ENCODE assay signal across 40 mouse cellular contexts in the genomic region with DNA sequence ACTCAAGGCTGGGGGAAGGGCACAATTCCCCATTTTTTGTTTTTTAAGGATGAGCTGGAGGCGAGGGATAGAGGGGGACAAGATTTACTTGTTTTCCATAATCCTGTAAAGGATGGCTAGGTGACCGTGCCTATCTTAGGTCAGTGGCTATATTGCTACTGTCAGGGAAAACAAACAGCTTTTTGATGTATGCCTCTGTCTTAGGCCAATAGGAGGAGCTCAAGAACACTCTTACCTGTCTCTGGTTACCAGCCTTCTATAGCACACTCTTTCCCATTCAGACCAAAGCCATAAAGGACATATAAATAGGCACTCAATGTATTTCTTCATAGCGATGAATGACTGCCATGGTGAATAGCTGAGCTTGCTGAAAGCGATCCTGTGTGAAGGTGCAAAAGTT. TPM values are rescaled to one million over a fixed set of nuclear protein-coding genes. Genes with fewer than 3 reads are reported as not detected.
DNase-seq lines count a peak whose midpoint lies in the region; TF ChIP-seq lines count a peak whose summit lies in the region.
"Had no signal": no experiment of that assay in that cellular context is flagged by ENCODE, and none has a peak within 500 bp of the region (broad histone marks: within the 10 kb centered on the region; RNA-seq: fewer than 3 reads in every experiment).

No protein-coding gene starts in this region.

- peak; percentile 28 for TF ChIP-seq CTCF in heart, adult 2 months (IDR thresholded peaks at IDR 0.05)
- peak in 1 of 2 experiments; percentile 56; a peak in 2 of 4 replicates for TF ChIP-seq CTCF in CH12.LX (conservative IDR thresholded peaks at IDR 0.05 in 1 of 2, IDR thresholded peaks at IDR 0.05 in 1 of 2; ENCODE audit: low read depth in 2 of 2, low read length in 2 of 2)

- H3K9ac ChIP-seq in heart, adult 2 months (ENCODE audit: low read depth, low read length): no peak overlapping the region
- no peak overlapping the region for H3K9ac ChIP-seq in CH12.LX (ENCODE audit: insufficient read depth, low read depth)
- H3K9ac ChIP-seq: heart, embryonic 15.5 days; intestine, embryonic 15.5 days; liver, embryonic 13.5 days; neural tube, embryonic 12.5 days; stomach, embryonic 15.5 days had no signal

- no peaks in the 10 kb centered on the region for H3K36me3 ChIP-seq in heart, adult 2 months (ENCODE audit: control insufficient read depth, insufficient read depth, low read length)
- H3K36me3 ChIP-seq in CH12.LX (replicated peaks in 1 of 2; ENCODE audit: control insufficient read depth in 1 of 2, insufficient read depth in 1 of 2, low read length in 1 of 2): no peaks in the 10 kb centered on the region
- H3K36me3 ChIP-seq in splenic B cell, adult 2 months (ENCODE audit: control insufficient read depth, insufficient read depth, low read length, poor library complexity, severe bottlenecking): no peaks in the 10 kb centered on the region
- H3K36me3 ChIP-seq in midbrain, embryonic 10.5 days: no peaks in the 10 kb centered on the region
- H3K36me3 ChIP-seq: G1E; heart, embryonic 15.5 days; intestine, embryonic 15.5 days; liver, embryonic 13.5 days; neural tube, embryonic 12.5 days; stomach, embryonic 15.5 days had no signal

- H3K27me3 ChIP-seq in heart, adult 2 months (ENCODE audit: control insufficient read depth, insufficient read depth, low read length): no peaks in the 10 kb centered on the region
- H3K27me3 ChIP-seq in CH12.LX (replicated peaks): no peaks in the 10 kb centered on the region
- H3K27me3 ChIP-seq in splenic B cell, adult 2 months (ENCODE audit: control insufficient read depth, insufficient read depth, low read length, poor library complexity, severe bottlenecking): no peaks in the 10 kb centered on the region
- H3K27me3 ChIP-seq in midbrain, embryonic 10.5 days (ENCODE audit: low read depth, poor library complexity, severe bottlenecking): no peaks in the 10 kb centered on the region
- H3K27me3 ChIP-seq: heart, embryonic 15.5 days; intestine, embryonic 15.5 days; liver, embryonic 13.5 days; neural tube, embryonic 12.5 days; stomach, embryonic 15.5 days had no signal

- no peaks in the 10 kb centered on the region for H3K79me2 ChIP-seq in heart, adult 2 months (replicated peaks; ENCODE audit: control insufficient read depth, insufficient read depth, low read length)
- no peaks in the 10 kb centered on the region for H3K79me2 ChIP-seq in CH12.LX (replicated peaks; ENCODE audit: control insufficient read depth, extremely low read depth, insufficient read depth, poor library complexity, severe bottlenecking)

- no peak overlapping the region for H3K27ac ChIP-seq in heart, adult 2 months
- no peak overlapping the region for H3K27ac ChIP-seq in CH12.LX (ENCODE audit: insufficient read depth, low read depth)
- no peak overlapping the region for H3K27ac ChIP-seq in midbrain, embryonic 10.5 days (replicated peaks)
- H3K27ac ChIP-seq: gastrocnemius, adult 2 months; heart, embryonic 15.5 days; intestine, embryonic 15.5 days; liver, embryonic 13.5 days; neural tube, embryonic 12.5 days; stomach, embryonic 15.5 days had no signal

- peak; percentile 35 for TF ChIP-seq RAD21 in CH12.LX (IDR thresholded peaks at IDR 0.05; ENCODE audit: low read depth, low read length)

- H3K4me1 ChIP-seq in heart, adult 2 months (ENCODE audit: control insufficient read depth, insufficient read depth, low read length): no peaks in the 10 kb centered on the region
- peaks cover 0 to 3% of the 10 kb centered on the region in 2 experiments; a peak in 1 of 4 replicates for H3K4me1 ChIP-seq in CH12.LX (ENCODE audit: control insufficient read depth in 1 of 2, insufficient read depth in 2 of 2)
- peaks cover 10% of the 10 kb centered on the region for H3K4me1 ChIP-seq in midbrain, embryonic 10.5 days
- H3K4me1 ChIP-seq: heart, embryonic 15.5 days; intestine, embryonic 15.5 days; liver, embryonic 13.5 days; neural tube, embryonic 12.5 days; stomach, embryonic 15.5 days had no signal

- in situ Hi-C loops in CH12.LX (cut with MboI; ENCODE audit: low pct_ligation_motif_present, low pct_unique_long_range_greater_than_20kb, low sequenced_read_pairs): loop anchor here (25.0 kb wide), 1 partner anchor 981 kb away; no protein-coding TSS in a partner anchor

- TF ChIP-seq POLR2A in heart, adult 2 months (IDR thresholded peaks at IDR 0.05; ENCODE audit: insufficient read depth, low read depth, low read length): no peak
- no peak for TF ChIP-seq POLR2A in CH12.LX (IDR thresholded peaks at IDR 0.05; ENCODE audit: low read depth, low read length)

- 45% methylated on average over 4 of the region's 4 CpGs for WGBS in heart, adult 2 months
- WGBS in midbrain, embryonic 10.5 days: 53% methylated on average over 4 of the region's 4 CpGs

- DNase-seq in heart, adult 2 months: no peak
- no peak for DNase-seq in heart, adult 8-10 months (ENCODE audit: low spot score)
- DNase-seq in 416B (ENCODE audit: low read depth): peak; percentile 44
- DNase-seq in CH12.LX (ENCODE audit: extremely low read depth): no peak
- peak; percentile 52 for DNase-seq in splenic B cell, adult 2 months (ENCODE audit: low read depth, low spot score)
- no peak for DNase-seq in ovary, postnatal 14 days (ENCODE audit: low spot score)
- no peak for DNase-seq in midbrain, embryonic 10.5 days (ENCODE audit: low spot score)
- DNase-seq: adrenal gland, postnatal 14 days; cerebellum, adult 11 months; cerebellum, adult 9-11 months; gastrocnemius, adult 2 months; gastrocnemius, postnatal 36 days; kidney, adult 9 months; kidney, postnatal 25 days; left cerebral cortex, postnatal 4 days; liver, embryonic 13.5 days; lung, adult 2 months; retina, postnatal 1 day; right cerebral cortex, postnatal 14 days; thymus, postnatal 25 days had no signal

- no peaks in the 10 kb centered on the region for H3K9me3 ChIP-seq in CH12.LX (replicated peaks; ENCODE audit: low read length)
- no peaks in the 10 kb centered on the region for H3K9me3 ChIP-seq in midbrain, embryonic 10.5 days (replicated peaks)
- H3K9me3 ChIP-seq: G1E; heart, embryonic 15.5 days; intestine, embryonic 15.5 days; liver, embryonic 13.5 days; neural tube, embryonic 12.5 days; stomach, embryonic 15.5 days had no signal

- dilution Hi-C loops in CH12.LX (cut with MboI; ENCODE audit: extremely low pct_ligation_motif_present, extremely low pct_unique_long_range_greater_than_20kb, low sequenced_read_pairs): no loop called here

- H3K4me2 ChIP-seq in CH12.LX (ENCODE audit: insufficient read depth, low read depth, poor library complexity, severe bottlenecking): no peak overlapping the region
- H3K4me2 ChIP-seq: heart, embryonic 15.5 days; intestine, embryonic 15.5 days; liver, embryonic 13.5 days; midbrain, embryonic 11.5 days; neural tube, embryonic 12.5 days; stomach, embryonic 15.5 days had no signal

- TF ChIP-seq EP300 in heart, adult 2 months (IDR thresholded peaks at IDR 0.05; ENCODE audit: insufficient read depth, low read depth, low read length): no peak
- no peak for TF ChIP-seq EP300 in CH12.LX (IDR thresholded peaks at IDR 0.05; ENCODE audit: low read length)

- intact Hi-C loops in heart, adult 2 months (cut with DNase I): no loop called here

- H3K4me3 ChIP-seq in heart, adult 2 months: no peak overlapping the region
- H3K4me3 ChIP-seq in CH12.LX (replicated peaks in 1 of 3; ENCODE audit: low read depth in 2 of 3, low read length in 2 of 3, poor library complexity in 1 of 3): no peak overlapping the region
- H3K4me3 ChIP-seq in midbrain, embryonic 10.5 days: no peak overlapping the region
- H3K4me3 ChIP-seq: erythroblast, embryonic 14.5 days; gastrocnemius, adult 2 months; heart, embryonic 15.5 days; intestine, embryonic 15.5 days; liver, embryonic 13.5 days; neural tube, embryonic 12.5 days; stomach, embryonic 15.5 days had no signal

TF ChIP-seq in CH12.LX, 34 proteins besides CTCF, POLR2A, EP300 and RAD21:
- TF ChIP-seq SMC3 (IDR thresholded peaks at IDR 0.05; ENCODE audit: low read depth, low read length): peak; percentile 32; the same call in 1 of the 2 replicates
- TF ChIP-seq CHD2 (IDR thresholded peaks at IDR 0.05; ENCODE audit: low read length): no peak
TF ChIP-seq in CH12.LX: peak in this region for 1.

RNA-seq across cellular contexts. Expression of a gene that starts 11.8 kb away (rescaled TPM):
- not detected for total RNA-seq in heart, adult 2 months (2021)
- polyA plus RNA-seq in heart, adult 2 months (2012; rRNA removed): not detected in 2 replicates
- not detected for total RNA-seq in heart, adult 8-10 months (2022)
- not detected in 2 replicates for total RNA-seq in CH12.LX (2012; rRNA removed)
- not detected in 2 replicates for total RNA-seq in CH12.LX (2014; rRNA removed)
- 0.19 TPM in 1 of 2 replicates, not detected in the other for polyA plus RNA-seq in CH12.LX (2012; ENCODE audit: insufficient read length, low read depth)
- polyA plus RNA-seq in midbrain, embryonic 10.5 days (2016; fragmentation: Nextera tagmentation; extraction: Ambion mirVana): not detected in 2 replicates
- total RNA-seq: adrenal gland, postnatal 14 days; gastrocnemius, adult 2 months; gastrocnemius, postnatal 36 days; heart, postnatal 25 days; layer of hippocampus, adult 18-20 months; layer of hippocampus, postnatal 25 days; megakaryocyte progenitor cell, adult 5-6 weeks had no signal
- polyA plus RNA-seq: erythroblast, embryonic 14.5 days; forebrain, embryonic 11.5 days; forebrain, embryonic 16.5 days; G1E; heart, embryonic 15.5 days; hindbrain, embryonic 11.5 days; liver, embryonic 13.5 days; lung, adult 2 months; midbrain, embryonic 11.5 days; neural tube, embryonic 12.5 days; small intestine, adult 2 months; stomach, embryonic 15.5 days had no signal

RNA-seq across cellular contexts. Expression of a gene that starts 16.2 kb away (rescaled TPM):
- total RNA-seq in heart, adult 2 months (2021): 100 to 1,000 TPM in 1 of 2 experiments, 10 to 100 TPM in 1; 81.4 to 106 TPM
- 49.9 and 73.3 TPM in 2 replicates for polyA plus RNA-seq in heart, adult 2 months (2012; rRNA removed)
- total RNA-seq in heart, adult 8-10 months (2022): 100 to 1,000 TPM in 1 of 4 experiments, 10 to 100 TPM in 3; 58.6 to 106 (median 81.9) TPM
- total RNA-seq in CH12.LX (2012; rRNA removed) (94.8 and 96.2 TPM in 2 replicates), CH12.LX (2014; rRNA removed) (284 and 318 TPM in 2 replicates)
- polyA plus RNA-seq in CH12.LX (2012; ENCODE audit: insufficient read length, low read depth): 203 and 218 TPM in 2 replicates
- 560 and 595 TPM in 2 replicates for polyA plus RNA-seq in midbrain, embryonic 10.5 days (2016; fragmentation: Nextera tagmentation; extraction: Ambion mirVana)

RNA-seq across cellular contexts. Expression of a gene that starts 35.6 kb away (rescaled TPM):
- not detected for total RNA-seq in heart, adult 2 months (2021)
- not detected in 2 replicates for polyA plus RNA-seq in heart, adult 2 months (2012; rRNA removed)
- total RNA-seq in heart, adult 8-10 months (2022): not detected
- total RNA-seq in CH12.LX (2012; rRNA removed) (0.04 TPM in 1 of 2 replicates, not detected in the other), CH12.LX (2014; rRNA removed) (not detected in 2 replicates)
- 0.29 and 0.30 TPM in 2 replicates for polyA plus RNA-seq in CH12.LX (2012; ENCODE audit: insufficient read length, low read depth)
- polyA plus RNA-seq in midbrain, embryonic 10.5 days (2016; fragmentation: Nextera tagmentation; extraction: Ambion mirVana): 0.02 TPM in 1 of 2 replicates, not detected in the other
- total RNA-seq: adrenal gland, postnatal 14 days; gastrocnemius, adult 2 months; gastrocnemius, postnatal 36 days; heart, postnatal 25 days; layer of hippocampus, adult 18-20 months; layer of hippocampus, postnatal 25 days; left cerebral cortex, adult 8-10 months; left cerebral cortex, postnatal 4 days; megakaryocyte progenitor cell, adult 5-6 weeks had no signal
- polyA plus RNA-seq: embryonic facial prominence, embryonic 14.5 days; erythroblast, embryonic 14.5 days; forebrain, embryonic 11.5 days; forebrain, embryonic 16.5 days; G1E; heart, embryonic 15.5 days; hindbrain, embryonic 11.5 days; hindbrain, embryonic 16.5 days; limb, embryonic 14.5 days; lung, adult 2 months; midbrain, embryonic 11.5 days; midbrain, embryonic 16.5 days; neural tube, embryonic 12.5 days; small intestine, adult 2 months had no signal

RNA-seq across cellular contexts. Expression of a gene that starts 42.4 kb away (rescaled TPM):
- 10 to 100 TPM; 23.6 to 24.2 TPM for total RNA-seq in heart, adult 2 months (2021)
- 40.9 and 52.2 TPM in 2 replicates for polyA plus RNA-seq in heart, adult 2 months (2012; rRNA removed)
- total RNA-seq in heart, adult 8-10 months (2022): 10 to 100 TPM; 14.6 to 25.3 (median 19.5) TPM
- total RNA-seq in CH12.LX (2012; rRNA removed): 102 and 113 TPM in 2 replicates
- 165 and 190 TPM in 2 replicates for total RNA-seq in CH12.LX (2014; rRNA removed)
- 136 and 186 TPM in 2 replicates for polyA plus RNA-seq in CH12.LX (2012; ENCODE audit: insufficient read length, low read depth)
- polyA plus RNA-seq in midbrain, embryonic 10.5 days (2016; fragmentation: Nextera tagmentation; extraction: Ambion mirVana): 133 and 145 TPM in 2 replicates

Comparison
In these comparisons a context has a peak if more than half of its experiments do, and no peak if none do; other contexts are left out.
1. DNase-seq: peak in 416B (single experiment) and splenic B cell, adult 2 months (single experiment); none in heart, adult 2 months (0 of 2), heart, adult 8-10 months (single experiment), CH12.LX (single experiment), ovary, postnatal 14 days (single experiment) and midbrain, embryonic 10.5 days (single experiment).